Mouse (Mus musculus) B cell, adult 2 months (primary cell): ENCODE results near the gene Sprr2a3.
"Not testable (repeated sequence)": the region's sequence is repeated elsewhere in the genome, so short reads cannot be mapped to it uniquely, and the experiment has no call there.

Source experiments
- DNase-seq, 2 experiments: peaks; one replicate each; pipeline ENCODE4 v3.0.0; 2022

Gene Sprr2a3

GRCm38 (mm10) chr3:92285101-92285500 is at the start of gene Sprr2a3:
Sprr2a3 (plus strand) TSS chr3:92285417.
- not testable (repeated sequence) for DNase-seq

GRCm38 (mm10) chr3:92236463-92237189 is 48.6 kb upstream of the Sprr2a3 start:
- not testable (repeated sequence) for DNase-seq

- DNase-seq: not testable (repeated sequence)
Measured at GRCm38 (mm10) chr3:92238736-92239135, 46.5 kb upstream of the Sprr2a3 start.

- not testable (repeated sequence) for DNase-seq
Measured at GRCm38 (mm10) chr3:92239197-92239596, 46.0 kb upstream of the Sprr2a3 start.

GRCm38 (mm10) chr3:92244833-92245232 is 40.4 kb upstream of the Sprr2a3 start:
- not testable (repeated sequence) for DNase-seq

- DNase-seq: not testable (repeated sequence)
Measured at GRCm38 (mm10) chr3:92246245-92246644, 39.0 kb upstream of the Sprr2a3 start.

- DNase-seq: not testable (repeated sequence)
Measured at GRCm38 (mm10) chr3:92248494-92248893, 36.7 kb upstream of the Sprr2a3 start.

- DNase-seq: not testable (repeated sequence)
Measured at GRCm38 (mm10) chr3:92250450-92250849, 34.8 kb upstream of the Sprr2a3 start.

- DNase-seq: not testable (repeated sequence)
Measured at GRCm38 (mm10) chr3:92253860-92254259, 31.4 kb upstream of the Sprr2a3 start.

GRCm38 (mm10) chr3:92258526-92258925 is 26.7 kb upstream of the Sprr2a3 start:
- DNase-seq: not testable (repeated sequence)

- DNase-seq: not testable (repeated sequence)
Measured at GRCm38 (mm10) chr3:92263462-92263861, 21.8 kb upstream of the Sprr2a3 start.

- DNase-seq: not testable (repeated sequence)
Measured at GRCm38 (mm10) chr3:92271414-92271985, 13.7 kb upstream of the Sprr2a3 start.

- DNase-seq: not testable (repeated sequence)
Measured at GRCm38 (mm10) chr3:92273504-92273903, 11.7 kb upstream of the Sprr2a3 start.

- not testable (repeated sequence) for DNase-seq
Measured at GRCm38 (mm10) chr3:92274018-92274417, 11.2 kb upstream of the Sprr2a3 start.

- DNase-seq: not testable (repeated sequence)
Measured at GRCm38 (mm10) chr3:92279663-92280062, 5.6 kb upstream of the Sprr2a3 start.

- not testable (repeated sequence) for DNase-seq
Measured at GRCm38 (mm10) chr3:92280963-92281606, 4.1 kb upstream of the Sprr2a3 start.

GRCm38 (mm10) chr3:92288489-92288888 is 3.3 kb downstream of the Sprr2a3 start:
- not testable (repeated sequence) for DNase-seq

GRCm38 (mm10) chr3:92307406-92307805 is 22.2 kb downstream of the Sprr2a3 start:
- DNase-seq: no peak

GRCm38 (mm10) chr3:92316320-92316719 is 31.1 kb downstream of the Sprr2a3 start, which contains the start of gene Sprr2b:
Sprr2b (plus strand) TSS chr3:92316620.
- no peak for DNase-seq

- no peak for DNase-seq
Measured at GRCm38 (mm10) chr3:92317384-92317783, 32.2 kb downstream of the Sprr2a3 start.

- no peak for DNase-seq
Measured at GRCm38 (mm10) chr3:92336278-92336677, 51.1 kb downstream of the Sprr2a3 start.

GRCm38 (mm10) chr3:92338840-92339239 is 53.6 kb downstream of the Sprr2a3 start, which contains the start of gene Sprr2d:
Sprr2d (plus strand) TSS chr3:92339140.
- DNase-seq: no peak
